Mouse (Mus musculus): ENCODE data around the gene Arhgap10.

DNA sequence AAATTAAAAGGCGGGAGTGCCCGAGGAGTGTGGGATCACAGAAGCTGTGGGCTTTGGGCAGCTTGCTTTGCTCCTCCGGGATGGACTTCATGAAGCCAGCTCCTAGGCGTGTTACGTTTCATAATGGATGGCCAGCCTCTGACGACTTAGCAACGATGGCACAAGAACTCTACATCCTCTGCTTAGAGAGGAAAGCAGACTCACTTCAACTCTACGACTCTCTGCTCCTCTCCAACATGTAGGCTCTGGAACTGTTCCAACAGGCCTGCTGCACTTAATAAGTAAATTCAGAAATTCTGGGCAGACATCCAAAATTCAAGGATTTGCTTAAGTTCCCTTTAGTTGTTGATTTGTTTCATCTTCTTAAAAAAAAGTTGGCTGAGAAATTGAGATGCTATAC is 303.1 kb downstream of the Arhgap10 start:
- TF ChIP-seq EP300 (IDR thresholded peaks at IDR 0.05; ENCODE audit: insufficient read depth, low read depth, low read length) (no peak), CTCF (IDR thresholded peaks at IDR 0.05) (no peak), POLR2A (IDR thresholded peaks at IDR 0.05; ENCODE audit: insufficient read depth, low read depth, low read length) (no peak)
